Mouse (Mus musculus) heart, embryonic 11.5 days (tissue): Measurements from ENCODE around the gene Cxcl1. TPM values are rescaled to one million over a fixed set of nuclear protein-coding genes. Genes with fewer than 3 reads are reported as not detected.

Experiments used
- ATAC-seq: fragments of 200-750 bp; cut with Nextera tagmentation; replicated peaks from 2 replicates; pipeline ENCODE4 v1.8.0; 2017; ENCODE audit warnings: moderate library complexity; ENCODE audit not compliant: insufficient number of reproducible peaks, low FRiP score, low TSS enrichment
- H3K27ac ChIP-seq: fragments of 300-500 bp; sonication (generic); 2 replicates; pipeline ENCODE4 v1.5.1; 2014; ENCODE audit warnings: mild to moderate bottlenecking, low read depth, low read length
- H3K27me3 ChIP-seq: fragments of 300-500 bp; sonication (generic); 2 replicates; pipeline ENCODE4 v1.6.1; 2014; ENCODE audit warnings: mild to moderate bottlenecking, low read length, mixed read lengths; ENCODE audit not compliant: control insufficient read depth, insufficient read depth
- H3K36me3 ChIP-seq: fragments of 300-500 bp; sonication (generic); 2 replicates; pipeline ENCODE4 v1.6.1; 2014; ENCODE audit warnings: mild to moderate bottlenecking, low read length, moderate library complexity, mixed read lengths; ENCODE audit not compliant: control insufficient read depth, insufficient read depth
- H3K4me1 ChIP-seq: fragments of 300-500 bp; sonication (generic); 2 replicates; pipeline ENCODE4 v1.6.1; 2014; ENCODE audit warnings: low read length; ENCODE audit not compliant: control insufficient read depth, insufficient read depth
- H3K4me2 ChIP-seq: fragments of 300-500 bp; sonication (generic); 2 replicates; pipeline ENCODE4 v1.6.1; 2014; ENCODE audit warnings: mild to moderate bottlenecking, moderate library complexity
- H3K4me3 ChIP-seq: fragments of 300-500 bp; sonication (generic); 2 replicates; pipeline ENCODE4 v1.5.1; 2014; ENCODE audit warnings: low read depth, low read length
- H3K9ac ChIP-seq: fragments of 300-500 bp; sonication (generic); 2 replicates; pipeline ENCODE4 v1.6.1; 2014; ENCODE audit warnings: mild to moderate bottlenecking, low read depth, low read length, moderate library complexity
- H3K9me3 ChIP-seq: fragments of 300-500 bp; sonication (generic); replicated peaks from 2 replicates; pipeline ENCODE4 v1.6.1; 2016; ENCODE audit warnings: low read length; ENCODE audit not compliant: control insufficient read depth
- WGBS: fragments of 180-500 bp; shearing (Covaris S2); extraction: QIAGEN DNeasy Blood & Tissue Kit; methylation state at CpG from one replicate; pipeline ENCODE4 v1.1.7; 2014; ENCODE audit not compliant: insufficient replicate concordance; 5-methylcytosine and 5-hydroxymethylcytosine counted together
- polyA plus RNA-seq: library from polyadenylated mRNA; unstranded; fragments of >200 nt; fragmentation: Nextera tagmentation; extraction: Ambion mirVana; gene quantifications from 2 replicates; pipeline ENCODE4 v1.2.1, GENCODE M21; 2014

Cxcl1 gene
- polyA plus RNA-seq, 1 experiment from 2014 or later: 0.27 TPM

GRCm38 (mm10) chr5:90899308-90899707 lies 8.3 kb downstream of the Cxcl1 start:
- H3K27me3 ChIP-seq: peaks cover 6% of the 10 kb centered on the region
- H3K9ac ChIP-seq: no peak overlapping the region
- no peak overlapping the region for H3K4me3 ChIP-seq
- ATAC-seq: no peak
- no peaks in the 10 kb centered on the region for H3K36me3 ChIP-seq
- no peak overlapping the region for H3K4me2 ChIP-seq
- peaks cover 2% of the 10 kb centered on the region; the same call in 1 of the 2 replicates for H3K4me1 ChIP-seq
- WGBS: 68% methylated on average over 5 of the region's 5 CpGs
- no peaks in the 10 kb centered on the region for H3K9me3 ChIP-seq
- H3K27ac ChIP-seq: no peak overlapping the region

- ATAC-seq: no peak
- WGBS: 59% methylated on average over 7 of the region's 7 CpGs
- no peak overlapping the region for H3K9ac ChIP-seq
Observed at GRCm38 (mm10) chr5:90900147-90900546, 9.1 kb downstream of the Cxcl1 start.

GRCm38 (mm10) chr5:90900688-90901087 lies 9.6 kb downstream of the Cxcl1 start:
- Histone ChIP-seq H3K9me3 (no peaks in the 10 kb centered on the region), H3K4me3 (no peak overlapping the region), H3K4me1 (peaks cover 2% of the 10 kb centered on the region; the same call in 1 of the 2 replicates), H3K4me2 (no peak overlapping the region), H3K9ac (no peak overlapping the region), H3K27me3 (peaks cover 13% of the 10 kb centered on the region), H3K36me3 (no peaks in the 10 kb centered on the region), H3K27ac (no peak overlapping the region)
- 74% methylated on average over 7 of the region's 7 CpGs for WGBS
- no peak for ATAC-seq

More at GRCm38 (mm10) chr5:90900147-90900546, 9.1 kb downstream of the Cxcl1 start:
- Histone ChIP-seq H3K4me3 (no peak overlapping the region), H3K4me2 (no peak overlapping the region), H3K36me3 (no peaks in the 10 kb centered on the region), H3K27ac (no peak overlapping the region), H3K9me3 (no peaks in the 10 kb centered on the region), H3K27me3 (peaks cover 13% of the 10 kb centered on the region), H3K4me1 (peaks cover 2% of the 10 kb centered on the region; the same call in 1 of the 2 replicates)

GRCm38 (mm10) chr5:90902380-90903260 lies 11.6 kb downstream of the Cxcl1 start:
- no peaks in the 10 kb centered on the region for H3K36me3 ChIP-seq
- H3K4me1 ChIP-seq: peaks cover 2% of the 10 kb centered on the region; the same call in 1 of the 2 replicates
- WGBS: 14% methylated on average over 10 of the region's 10 CpGs
- H3K27me3 ChIP-seq: peaks cover 13% of the 10 kb centered on the region
- no peaks in the 10 kb centered on the region for H3K9me3 ChIP-seq
- no peak overlapping the region for H3K9ac ChIP-seq
- ATAC-seq: no peak
- H3K4me3 ChIP-seq: peak overlapping the region; percentile 38
- no peak overlapping the region for H3K27ac ChIP-seq
- H3K4me2 ChIP-seq: peak overlapping the region; percentile 75

- 12% methylated on average over 22 of the region's 22 CpGs for WGBS
- no peak for ATAC-seq
Observed at GRCm38 (mm10) chr5:90903339-90904020, 12.4 kb downstream of the Cxcl1 start, which contains the start of gene Cxcl2. Gene Cxcl2 (plus strand): TSS chr5:90903871.

GRCm38 (mm10) chr5:90908983-90909382 lies 17.9 kb downstream of the Cxcl1 start:
- Histone ChIP-seq H3K36me3 (no peaks in the 10 kb centered on the region), H3K9me3 (no peaks in the 10 kb centered on the region), H3K27me3 (peaks cover 10% of the 10 kb centered on the region; the same call in 1 of the 2 replicates), H3K4me2 (no peak overlapping the region), H3K9ac (no peak overlapping the region), H3K4me3 (no peak overlapping the region), H3K4me1 (no peaks in the 10 kb centered on the region), H3K27ac (no peak overlapping the region)
- no peak for ATAC-seq
- WGBS: 5% methylated on average over 2 of the region's 2 CpGs

More at GRCm38 (mm10) chr5:90903339-90904020, 12.4 kb downstream of the Cxcl1 start, which contains the start of gene Cxcl2:
- H3K4me1 ChIP-seq: peaks cover 2% of the 10 kb centered on the region; the same call in 1 of the 2 replicates
- peaks cover 13% of the 10 kb centered on the region for H3K27me3 ChIP-seq
- H3K4me2 ChIP-seq: peak within 1 kb of the TSS; percentile 75
- H3K27ac ChIP-seq: no peak within 1 kb of the TSS
- H3K36me3 ChIP-seq: no peaks in the 10 kb centered on the region
- H3K4me3 ChIP-seq: peak within 1 kb of the TSS; percentile 38
- 0 out of 2 replicates have a peak within 1 kb of the TSS, but pooled peaks have one; percentile 16 for H3K9ac ChIP-seq
- no peaks in the 10 kb centered on the region for H3K9me3 ChIP-seq

GRCm38 (mm10) chr5:90919495-90919894 lies 28.5 kb downstream of the Cxcl1 start:
- Histone ChIP-seq H3K9ac (no peak overlapping the region), H3K4me2 (no peak overlapping the region), H3K4me1 (no peaks in the 10 kb centered on the region), H3K4me3 (no peak overlapping the region), H3K9me3 (no peaks in the 10 kb centered on the region), H3K36me3 (no peaks in the 10 kb centered on the region), H3K27me3 (no peaks in the 10 kb centered on the region), H3K27ac (no peak overlapping the region)
- ATAC-seq: no peak
- WGBS: 65% methylated on average over 2 of the region's 2 CpGs

GRCm38 (mm10) chr5:90922958-90923357 lies 31.9 kb downstream of the Cxcl1 start:
- H3K4me2 ChIP-seq: no peak overlapping the region
- no peak overlapping the region for H3K27ac ChIP-seq
- no peaks in the 10 kb centered on the region for H3K27me3 ChIP-seq
- no peak for ATAC-seq
- WGBS: 84% methylated on average over 4 of the region's 4 CpGs
- H3K4me1 ChIP-seq: no peaks in the 10 kb centered on the region
- H3K4me3 ChIP-seq: no peak overlapping the region
- no peak overlapping the region for H3K9ac ChIP-seq
- no peaks in the 10 kb centered on the region for H3K36me3 ChIP-seq
- H3K9me3 ChIP-seq: no peaks in the 10 kb centered on the region
